Mouse (Mus musculus): ENCODE data around the gene Wsb2. TPM values are rescaled to one million over a fixed set of nuclear protein-coding genes. Genes with fewer than 3 reads are reported as not detected.
"Not testable (repeated sequence)": the region's sequence is repeated elsewhere in the genome, so short reads cannot be mapped to it uniquely, and the experiment has no call there.

Wsb2 gene
- 19.4 and 26.6 TPM in 2 replicates for total RNA-seq (2017)

DNA sequence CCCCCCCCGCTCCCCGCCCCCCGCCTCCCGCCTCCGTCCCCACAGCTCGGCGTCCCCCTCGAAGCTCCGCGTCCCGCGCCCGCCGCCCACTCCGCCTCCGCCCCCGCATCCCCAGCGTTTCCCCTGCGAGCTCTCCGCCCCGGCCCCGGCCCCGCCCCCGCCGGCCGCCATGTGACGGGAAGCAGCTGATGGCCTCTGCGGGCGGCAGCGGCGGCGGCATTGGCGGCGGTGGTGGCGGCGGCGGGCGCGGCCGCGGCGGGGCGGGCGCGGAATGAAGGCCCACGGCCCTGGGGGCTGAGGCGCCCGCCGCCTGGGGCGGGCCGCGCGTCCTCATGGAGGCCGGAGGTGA, at the start of gene Wsb2:
Gene Wsb2, plus strand, starts transcription at position 176 of the 349 bp plus-strand sequence.
- ATAC-seq (replicated peaks; ENCODE audit: low read depth, poor library complexity, severe bottlenecking): 0 out of 2 replicates have a peak, but pooled peaks have one; percentile 12

DNA sequence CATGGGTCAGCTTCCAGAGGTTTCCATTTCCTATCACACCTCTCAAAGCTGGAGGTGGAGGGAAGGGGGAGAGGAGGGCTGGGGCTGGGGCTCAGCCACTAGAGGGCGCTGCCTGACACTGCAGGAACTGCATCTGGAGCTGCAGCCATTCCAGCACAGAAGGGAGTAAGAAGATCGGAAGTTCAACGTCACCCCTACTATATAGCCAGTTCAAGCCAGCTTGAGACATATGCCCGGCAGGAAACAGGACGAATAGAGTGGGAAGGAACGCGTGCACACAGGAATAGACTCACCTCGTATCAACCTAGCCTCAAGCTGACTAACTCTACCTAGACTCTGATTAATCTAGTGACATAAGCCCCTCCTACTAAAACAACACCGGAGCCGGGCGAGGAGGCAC, 49.4 kb upstream of the Wsb2 start:
- peak; percentile 96 for ATAC-seq (replicated peaks; ENCODE audit: low read depth, poor library complexity, severe bottlenecking)

DNA sequence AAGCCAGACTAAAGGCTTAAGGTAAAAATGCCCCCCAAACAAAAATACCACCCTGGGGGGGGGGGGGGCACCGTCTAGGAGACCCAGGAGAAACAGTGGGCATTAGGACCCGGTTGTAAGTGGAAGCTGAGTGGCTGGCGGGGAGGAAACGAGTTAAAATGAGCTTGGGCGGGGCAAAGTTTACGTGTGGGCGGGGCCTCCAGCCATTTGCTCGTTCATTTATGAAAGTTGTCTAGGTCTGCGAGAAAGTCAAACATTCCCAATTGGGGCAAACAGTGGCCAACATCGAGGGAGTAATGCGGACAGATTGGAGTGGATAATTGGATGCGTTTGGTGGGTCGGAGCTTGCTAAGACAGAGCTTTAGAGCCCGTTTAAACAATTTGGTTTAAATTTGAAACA, 43.7 kb upstream of the Wsb2 start:
- ATAC-seq (replicated peaks; ENCODE audit: low read depth, poor library complexity, severe bottlenecking): peak; percentile 59; the same call in 1 of the 2 replicates

DNA sequence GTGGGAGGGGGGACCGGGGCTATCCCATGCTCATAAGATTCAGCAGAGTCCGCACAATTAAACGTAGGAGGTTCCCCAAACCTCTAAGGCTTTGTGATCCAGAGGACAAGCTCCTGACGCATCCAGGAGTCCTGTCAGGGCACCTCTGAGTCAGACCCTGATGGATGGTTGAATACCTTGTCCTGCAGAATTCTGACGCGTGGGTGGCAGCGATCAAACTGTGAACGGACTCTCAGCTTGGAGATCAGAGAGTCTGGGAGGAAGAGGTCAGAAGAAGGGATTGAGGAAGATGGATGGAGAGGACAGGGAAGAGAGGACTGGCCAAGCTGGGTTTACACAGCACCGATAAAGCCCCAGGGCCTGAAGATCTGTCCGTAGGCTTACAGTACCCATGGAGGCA, 43.2 kb upstream of the Wsb2 start:
- no peak for ATAC-seq (replicated peaks; ENCODE audit: low read depth, poor library complexity, severe bottlenecking)

DNA sequence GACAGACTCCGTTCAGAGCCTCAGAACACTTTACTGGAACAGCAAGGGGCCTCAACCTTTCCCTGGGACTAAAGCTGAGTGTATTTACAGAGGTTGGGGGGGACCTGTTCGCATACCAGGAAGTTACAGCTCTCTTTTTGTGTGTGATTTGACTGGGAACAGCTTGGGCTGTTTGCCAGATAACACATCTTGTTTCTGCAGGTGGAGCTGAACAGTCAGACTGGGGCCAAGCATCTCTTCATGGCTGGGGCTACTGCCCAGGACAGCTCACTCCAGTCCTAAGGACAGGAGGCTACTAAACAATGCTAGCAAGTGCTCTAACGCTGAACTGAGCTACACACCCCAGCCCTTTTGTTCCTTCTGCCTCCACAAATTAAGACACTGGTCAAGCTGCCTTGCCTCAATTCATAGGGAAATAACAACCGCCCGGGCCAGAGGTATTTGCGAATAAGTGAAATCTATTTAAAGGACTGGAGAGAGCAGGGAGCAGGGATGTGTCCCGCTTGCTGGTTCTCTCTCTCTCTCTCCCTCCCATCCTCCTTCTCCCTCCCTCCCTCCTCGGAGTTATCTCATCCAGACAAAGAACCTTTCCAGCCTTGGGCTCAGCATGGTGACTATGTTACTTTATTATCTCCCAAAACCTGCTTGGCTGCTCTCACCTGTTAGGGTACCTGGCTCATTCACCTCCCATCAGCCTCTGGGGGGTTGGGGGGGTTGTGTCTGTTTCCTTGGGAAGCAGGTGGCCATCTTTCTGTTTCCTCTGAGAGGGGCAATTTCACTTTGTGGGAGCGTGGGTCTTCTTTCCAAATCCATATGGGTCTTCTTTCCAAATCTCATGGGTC, 42.3 kb upstream of the Wsb2 start:
- ATAC-seq (replicated peaks; ENCODE audit: low read depth, poor library complexity, severe bottlenecking): no peak

DNA sequence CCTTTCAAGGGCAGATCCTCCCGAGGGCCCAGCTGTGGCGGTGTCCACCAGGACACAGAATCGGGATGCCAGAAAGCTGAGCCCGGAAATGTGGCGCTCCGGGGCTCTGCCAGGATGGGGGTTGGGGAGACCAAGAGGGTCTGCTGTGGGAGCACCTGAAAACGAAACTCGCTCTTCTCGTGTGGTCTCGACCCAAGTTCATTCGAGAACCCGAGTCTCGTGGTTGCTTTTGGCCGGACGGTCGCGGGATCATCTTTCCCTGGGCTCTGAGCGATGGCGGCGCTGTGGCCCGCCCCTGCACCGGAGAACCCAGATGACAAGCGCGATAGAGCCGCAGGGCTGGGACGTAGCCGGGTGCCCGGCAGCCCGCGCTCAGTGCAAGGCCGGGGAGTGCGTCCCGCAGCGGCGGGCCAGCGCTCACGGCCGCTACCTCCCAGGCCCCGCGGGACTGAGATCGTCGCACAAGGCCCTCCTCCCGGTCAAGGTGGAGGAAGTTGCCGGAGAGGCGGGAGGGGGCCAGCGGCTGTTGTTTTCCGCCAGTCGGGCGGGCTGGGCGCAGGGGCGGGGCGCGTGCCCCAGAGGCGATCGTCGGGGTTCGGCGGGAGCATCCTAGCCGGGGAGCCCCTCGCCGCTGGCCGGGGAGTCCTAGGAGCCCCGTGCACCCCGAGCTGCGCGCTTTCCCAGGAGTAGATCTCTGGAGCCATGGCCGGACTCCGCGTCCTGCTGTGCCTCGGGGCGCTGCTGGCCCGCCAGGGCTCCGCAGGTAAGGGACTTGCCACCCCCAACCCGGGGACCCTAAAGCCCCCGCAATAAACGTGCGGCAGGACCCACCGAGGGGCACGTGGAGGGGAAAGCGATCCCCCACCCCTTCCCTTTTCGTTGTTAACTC, 38.1 kb upstream of the Wsb2 start, which contains the start of gene Vsig10:
Gene Vsig10, plus strand, starts transcription at position 343 of the 889 bp plus-strand sequence.
- ATAC-seq (replicated peaks; ENCODE audit: low read depth, poor library complexity, severe bottlenecking): peak; percentile 73

DNA sequence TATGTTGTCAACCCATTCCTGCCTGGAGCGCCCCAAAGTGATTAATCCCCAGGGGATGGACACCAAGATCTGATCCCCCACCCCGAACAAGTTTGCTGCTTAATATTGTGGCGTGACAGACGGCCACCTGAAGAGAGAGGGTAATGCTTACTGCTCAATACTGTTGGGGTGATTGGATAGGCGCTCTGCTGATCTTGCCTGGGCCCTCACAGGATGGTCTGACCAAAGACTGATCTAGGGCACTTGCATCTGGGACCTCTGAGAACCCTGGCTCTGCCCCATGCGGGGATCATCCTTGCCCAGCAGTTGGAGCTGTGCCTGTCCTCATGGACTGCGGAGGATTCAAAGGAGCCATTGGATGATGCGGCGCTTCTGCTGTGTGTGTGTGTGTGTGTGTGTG, 33.4 kb upstream of the Wsb2 start:
- ATAC-seq (replicated peaks; ENCODE audit: low read depth, poor library complexity, severe bottlenecking): no peak

DNA sequence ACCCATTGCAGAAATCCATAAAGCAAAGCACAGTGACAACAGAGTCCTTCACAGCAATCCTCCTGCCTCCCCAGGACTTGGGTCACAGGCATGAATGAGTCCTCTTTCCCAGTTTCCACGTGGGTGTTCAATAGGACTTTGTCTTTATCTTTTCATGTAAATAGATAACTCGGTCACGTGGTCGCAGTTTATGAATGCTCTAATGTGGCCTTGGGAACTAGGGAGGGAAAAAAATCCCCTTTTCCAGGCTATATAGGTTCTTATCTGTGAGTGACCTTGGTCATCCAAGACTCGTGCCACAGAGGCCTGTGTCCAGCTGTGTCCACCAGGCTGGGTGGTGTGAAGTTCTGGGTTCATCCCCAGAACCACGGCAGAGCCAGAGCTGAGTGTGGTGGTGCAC, 30.7 kb upstream of the Wsb2 start:
- no peak for ATAC-seq (replicated peaks; ENCODE audit: low read depth, poor library complexity, severe bottlenecking)

DNA sequence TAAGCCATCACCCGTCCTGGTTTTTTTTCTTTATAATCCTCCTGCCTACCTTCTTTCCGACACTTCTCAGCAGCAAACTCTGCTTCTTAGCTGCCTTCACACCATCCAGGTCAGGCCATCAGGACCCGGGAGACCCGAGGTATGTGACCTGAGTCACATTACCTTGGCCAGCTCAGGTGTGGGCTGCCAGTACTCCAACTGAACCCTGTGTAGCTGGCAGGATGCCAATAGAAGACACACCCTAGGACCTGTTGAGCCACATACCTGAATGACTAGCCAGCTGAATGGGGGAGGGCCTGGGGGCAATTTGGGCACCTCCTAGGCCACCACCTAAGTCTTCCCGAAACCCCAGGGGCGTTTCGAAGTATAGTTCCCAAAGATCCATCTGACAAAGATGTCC, 26.6 kb upstream of the Wsb2 start:
- ATAC-seq (replicated peaks; ENCODE audit: low read depth, poor library complexity, severe bottlenecking): no peak

DNA sequence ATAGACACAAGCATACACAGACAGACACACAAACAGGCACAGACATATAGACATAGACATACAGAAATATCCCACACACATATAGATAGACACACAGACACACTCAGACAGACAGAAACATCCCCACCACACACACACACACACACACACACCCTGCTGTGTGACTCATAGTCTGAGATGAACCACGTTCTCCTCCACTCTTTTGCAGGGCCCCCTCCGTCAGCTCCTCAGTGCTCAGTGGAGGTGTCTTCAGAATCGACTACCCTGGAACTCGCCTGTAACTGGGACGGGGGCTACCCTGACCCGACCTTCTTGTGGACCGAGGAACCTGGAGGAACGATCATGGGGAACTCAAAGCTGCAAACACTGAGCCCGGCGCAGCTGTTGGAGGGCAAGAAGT, 19.1 kb upstream of the Wsb2 start:
- no peak for ATAC-seq (replicated peaks; ENCODE audit: low read depth, poor library complexity, severe bottlenecking)

DNA sequence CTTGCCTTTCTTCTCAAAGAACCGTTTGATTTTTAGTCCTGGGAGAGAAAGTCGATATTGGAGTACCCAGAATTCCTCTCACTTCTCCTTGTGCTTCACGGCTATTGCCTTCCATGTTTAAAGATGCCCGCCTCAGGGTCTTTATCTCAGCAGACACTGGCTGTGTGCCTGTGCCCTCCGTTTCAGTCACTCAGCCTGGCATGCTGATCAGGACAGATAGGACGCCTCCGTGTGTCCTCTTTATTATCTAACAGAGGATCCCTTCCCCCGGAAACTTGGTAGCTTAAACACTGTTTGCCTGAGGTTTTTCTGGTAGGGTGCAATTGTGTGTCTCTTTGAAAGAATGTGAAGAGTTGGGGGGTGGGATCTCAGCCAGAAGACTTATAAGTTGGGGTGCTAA, 18.6 kb upstream of the Wsb2 start:
- ATAC-seq (replicated peaks; ENCODE audit: low read depth, poor library complexity, severe bottlenecking): peak; percentile 69; the same call in 1 of the 2 replicates

DNA sequence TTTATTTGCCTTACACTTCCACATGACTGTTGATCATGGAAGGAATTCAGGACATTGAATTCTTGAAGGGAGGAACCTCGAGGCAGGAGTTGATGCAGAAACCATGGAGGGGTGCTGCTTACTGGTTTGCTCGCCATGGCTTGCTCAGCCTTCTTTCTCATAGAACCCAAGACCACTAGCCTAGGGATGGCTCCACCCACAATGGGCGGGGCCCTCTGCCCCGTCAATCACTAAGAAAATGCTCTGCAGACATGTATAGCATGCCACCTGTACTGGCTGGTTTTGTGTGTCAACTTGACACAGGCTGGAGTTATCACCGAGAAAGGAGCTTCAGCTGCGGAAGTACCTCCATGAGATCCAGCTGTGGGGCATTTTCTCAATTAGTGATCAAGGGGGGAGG, 17.0 kb upstream of the Wsb2 start:
- no peak for ATAC-seq (replicated peaks; ENCODE audit: low read depth, poor library complexity, severe bottlenecking)

DNA sequence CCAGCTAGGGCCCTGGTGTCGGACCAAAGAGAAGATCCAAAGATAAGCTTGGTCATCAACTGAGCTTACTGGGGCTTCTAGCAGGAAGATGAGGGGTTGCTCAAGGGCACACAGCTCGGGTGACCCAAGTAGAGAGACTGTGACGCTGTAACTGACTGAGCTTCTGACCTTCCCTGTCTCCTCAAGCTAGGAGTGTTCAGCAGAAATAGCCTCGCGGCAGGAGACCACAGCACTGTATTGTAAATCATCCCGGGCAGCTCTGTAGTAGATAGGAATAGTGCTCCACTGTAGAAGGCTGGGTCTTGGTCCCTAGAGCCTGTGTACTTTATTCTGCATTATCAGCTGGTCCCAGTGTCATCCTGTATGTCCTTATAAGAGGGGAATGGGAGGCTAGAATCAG, 15.2 kb upstream of the Wsb2 start:
- ATAC-seq (replicated peaks; ENCODE audit: low read depth, poor library complexity, severe bottlenecking): no peak

DNA sequence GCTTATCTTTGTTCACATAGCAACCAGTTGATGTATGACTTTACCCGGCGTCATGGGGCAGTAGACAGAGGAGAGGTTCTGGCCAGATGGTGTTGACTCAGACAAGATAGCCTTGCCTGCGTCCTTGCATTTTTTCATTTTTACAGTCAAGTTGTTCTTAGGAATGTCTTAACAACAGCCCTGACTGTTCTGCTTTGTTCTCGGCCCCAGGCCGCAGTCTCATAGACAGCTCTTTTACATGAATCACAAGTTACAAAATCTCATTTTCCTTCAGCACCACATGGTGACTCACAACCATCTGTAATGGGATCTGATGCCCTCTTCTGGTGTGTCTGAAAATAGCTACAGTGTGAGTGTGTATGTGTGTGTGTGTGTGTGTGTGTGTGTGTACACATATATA, 12.6 kb upstream of the Wsb2 start:
- ATAC-seq (replicated peaks; ENCODE audit: low read depth, poor library complexity, severe bottlenecking): not testable (repeated sequence)

DNA sequence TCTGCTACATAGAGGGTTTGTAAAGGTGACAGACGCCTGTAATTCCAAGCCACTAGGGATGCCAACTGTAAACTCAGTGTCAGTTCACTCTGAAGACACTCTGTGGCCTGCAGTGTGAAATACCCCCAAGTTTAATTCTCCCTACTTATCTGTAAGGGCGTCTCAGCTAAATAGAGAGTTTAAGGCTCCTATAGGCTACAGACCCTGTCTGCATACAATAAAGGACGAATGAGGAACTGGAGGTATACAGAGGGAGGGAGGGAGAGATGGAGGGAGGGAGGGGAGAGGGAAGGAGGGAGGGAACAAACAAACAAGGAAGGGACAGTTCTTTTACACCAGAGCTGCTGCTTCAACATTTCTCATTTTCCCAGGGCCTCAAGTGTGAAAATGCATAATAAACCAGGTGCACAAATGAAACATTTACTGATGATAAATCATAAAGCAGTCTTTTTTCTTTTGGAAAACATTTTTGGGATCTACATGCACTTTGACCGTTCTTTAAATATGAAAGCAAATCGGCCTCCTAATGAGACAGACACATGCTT, 11.6 kb upstream of the Wsb2 start:
- peak; percentile 68; the same call in 1 of the 2 replicates for ATAC-seq (replicated peaks; ENCODE audit: low read depth, poor library complexity, severe bottlenecking)

DNA sequence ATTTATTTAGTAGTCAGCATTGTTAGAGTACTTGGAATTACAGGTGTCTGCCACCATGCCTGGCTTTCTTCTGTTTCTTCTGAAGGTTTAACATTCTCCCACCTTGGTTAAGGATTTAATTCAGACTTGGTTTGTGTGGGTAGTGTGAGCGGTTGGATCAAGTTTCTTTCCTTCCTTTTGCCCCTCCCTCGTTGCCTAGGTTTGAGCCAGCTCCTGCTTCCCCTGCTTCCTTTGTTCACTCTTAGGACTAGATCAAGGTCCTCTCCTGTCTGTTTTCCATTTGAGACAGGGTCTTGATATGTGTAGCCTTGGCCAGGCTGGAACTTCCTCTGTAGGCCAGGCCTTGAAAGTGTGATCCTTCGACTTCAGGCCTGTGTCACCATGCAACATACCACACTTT, 10.8 kb upstream of the Wsb2 start:
- no peak for ATAC-seq (replicated peaks; ENCODE audit: low read depth, poor library complexity, severe bottlenecking)

DNA sequence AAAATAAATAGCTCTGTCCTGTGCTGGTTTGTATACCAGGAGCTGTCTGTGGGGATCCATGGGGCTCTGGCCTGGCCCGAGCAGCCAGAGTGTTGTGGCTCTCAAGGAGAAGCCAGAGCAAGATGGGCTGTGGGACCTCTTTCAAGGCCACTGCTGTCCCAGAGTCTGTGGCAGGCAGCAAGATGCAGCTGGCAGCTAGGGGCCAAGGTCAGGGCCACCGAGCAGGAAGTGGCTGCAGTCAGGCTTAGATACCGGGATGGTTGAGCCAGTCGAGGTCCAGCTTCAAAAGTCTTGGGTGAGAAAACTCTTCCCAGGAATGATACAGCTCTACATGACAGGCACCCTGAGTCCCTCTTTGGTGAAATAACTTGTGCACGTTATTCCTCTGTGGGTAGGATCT, 10.1 kb upstream of the Wsb2 start:
- ATAC-seq (replicated peaks; ENCODE audit: low read depth, poor library complexity, severe bottlenecking): no peak

DNA sequence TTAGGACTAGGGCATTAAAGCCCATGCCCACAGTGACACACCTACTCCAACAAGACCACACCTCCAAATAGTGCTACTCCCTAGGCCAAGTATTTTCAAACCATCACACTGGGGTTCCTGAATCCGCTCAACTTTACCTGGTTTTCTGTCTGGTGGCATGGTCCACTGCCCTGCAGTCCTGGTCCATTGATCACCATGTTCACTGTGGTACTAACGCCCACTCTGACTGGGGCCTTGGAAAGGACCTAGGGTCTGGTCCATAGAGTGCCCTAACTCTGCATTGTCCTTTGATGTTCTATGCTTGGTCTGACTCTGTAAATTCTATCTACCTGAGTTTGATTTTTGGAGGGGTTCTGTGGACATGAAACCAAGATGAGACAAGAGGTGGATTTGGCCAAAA, 9.3 kb upstream of the Wsb2 start:
- no peak for ATAC-seq (replicated peaks; ENCODE audit: low read depth, poor library complexity, severe bottlenecking)

DNA sequence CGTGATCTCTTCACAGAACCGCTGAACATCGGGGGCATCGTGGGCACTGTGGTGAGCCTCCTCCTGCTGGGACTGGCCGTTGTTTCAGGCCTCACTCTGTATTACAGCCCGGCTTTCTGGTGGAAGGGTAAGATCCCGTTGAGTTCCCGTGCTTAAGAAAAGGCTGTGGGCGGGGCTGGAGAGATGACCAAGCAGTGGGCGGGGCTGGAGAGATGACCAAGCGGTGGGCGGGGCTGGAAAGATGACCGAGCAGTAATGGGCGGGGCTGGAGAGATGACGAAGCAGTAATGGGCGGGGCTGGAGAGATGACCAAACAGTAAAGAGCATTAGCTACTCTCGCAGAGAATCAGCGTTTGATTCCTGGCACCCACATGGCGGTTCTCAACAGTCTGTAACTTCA, 8.8 kb upstream of the Wsb2 start:
- ATAC-seq (replicated peaks; ENCODE audit: low read depth, poor library complexity, severe bottlenecking): 0 out of 2 replicates have a peak, but pooled peaks have one; percentile 15

DNA sequence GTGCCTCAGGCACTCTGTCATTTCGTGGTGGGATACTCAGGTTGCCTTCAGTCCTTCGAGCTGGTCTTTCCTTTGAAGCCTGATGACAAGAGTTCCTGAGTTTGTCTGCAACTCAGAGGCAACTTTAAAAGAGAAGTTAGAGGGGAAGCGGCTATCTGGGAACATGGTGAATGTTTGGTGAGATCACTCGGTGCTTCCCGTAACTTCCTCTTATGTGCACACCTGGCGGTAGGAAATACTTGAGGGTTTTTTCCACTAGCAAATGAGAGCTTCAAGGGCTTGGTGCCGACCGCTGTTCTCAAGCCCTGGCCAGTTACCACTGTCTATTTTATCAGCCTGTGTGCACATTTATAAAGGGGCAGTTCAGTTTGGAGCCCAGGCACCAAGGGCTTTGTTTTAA, 3.0 kb upstream of the Wsb2 start:
- ATAC-seq (replicated peaks; ENCODE audit: low read depth, poor library complexity, severe bottlenecking): 0 out of 2 replicates have a peak, but pooled peaks have one; percentile 9

Data from common myeloid progenitor, adult 5-6 weeks (primary cell).